Comparison of ENCODE assay signal across 22 mouse cellular contexts in genomic region chr13:36351529-36351928, GRCm38 (mm10).
DNase-seq lines count a peak whose midpoint lies in the region; ATAC-seq and TF ChIP-seq lines count a peak whose summit lies in the region.
"Had no signal": no experiment of that assay in that cellular context is flagged by ENCODE, and none has a peak within 500 bp of the region (broad histone marks: within the 10 kb centered on the region; RNA-seq: fewer than 3 reads in every experiment).

No protein-coding gene starts in this region.

- H3K4me2 ChIP-seq in heart, embryonic 14.5 days (ENCODE audit: low read length): peak overlapping the region; percentile 32
- H3K4me2 ChIP-seq in liver, postnatal 0 days (ENCODE audit: low read depth, low read length): peak overlapping the region; percentile 50
- no peak overlapping the region for H3K4me2 ChIP-seq in kidney, embryonic 15.5 days
- H3K4me2 ChIP-seq: hindbrain, embryonic 14.5 days had no signal

- no peak overlapping the region for H3K4me3 ChIP-seq in heart, embryonic 14.5 days (ENCODE audit: control insufficient read depth in 1 of 2, insufficient read depth in 1 of 2, low read depth in 1 of 2, low read length in 2 of 2)
- H3K4me3 ChIP-seq in liver, postnatal 0 days (ENCODE audit: low read depth, low read length): no peak overlapping the region
- no peak overlapping the region for H3K4me3 ChIP-seq in kidney, embryonic 15.5 days (replicated peaks)
- H3K4me3 ChIP-seq: forebrain, embryonic 10.5 days had no signal

- no peak for DNase-seq in heart, adult 18-20 months
- DNase-seq in liver, postnatal 0 days: peak; percentile 19
- no peak for DNase-seq in liver
- DNase-seq in heart, postnatal 10 days: peak; percentile 5 to 7
- DNase-seq in heart, postnatal 4 days: peak; percentile 5
- DNase-seq: adrenal gland, adult 2 months; cerebellum, adult 11 months; cerebellum, adult 9-11 months; gastrocnemius, postnatal 10 days; kidney, adult 18-20 months; layer of hippocampus, adult 9-11 months; right cerebral cortex, adult 18-20 months; right cerebral cortex, postnatal 4 days; thymus, postnatal 25 days had no signal

- intact Hi-C loops in heart, postnatal 10 days (cut with DNase I): no loop called here

- WGBS in heart, embryonic 14.5 days: 27% methylated on average over 11 of the region's 11 CpGs
- 63% methylated on average over 11 of the region's 11 CpGs for WGBS in liver, postnatal 0 days (ENCODE audit: insufficient replicate concordance)
- WGBS in kidney, embryonic 15.5 days: 67% methylated on average over 11 of the region's 11 CpGs

- TF ChIP-seq EP300 in liver, postnatal 0 days (IDR thresholded peaks at IDR 0.05; ENCODE audit: low read depth): no peak

- no peak for ATAC-seq in heart, embryonic 14.5 days (ENCODE audit: insufficient number of reproducible peaks, insufficient read depth, low FRiP score, low read depth)
- peak; percentile 72 for ATAC-seq in liver, postnatal 0 days
- no peak for ATAC-seq in kidney, embryonic 15.5 days (replicated peaks; ENCODE audit: low FRiP score)
- ATAC-seq: forebrain, embryonic 16.5 days; inflammation-experienced regulatory T-cells, adult 6 months had no signal

- no peak for TF ChIP-seq CTCF in liver, postnatal 0 days (IDR thresholded peaks at IDR 0.05; ENCODE audit: low read depth)

- H3K27ac ChIP-seq in heart, embryonic 14.5 days (replicated peaks in 1 of 2; ENCODE audit: control insufficient read depth in 1 of 2, insufficient read depth in 1 of 2, low read depth in 2 of 2, low read length in 2 of 2): no peak overlapping the region
- peak overlapping the region; percentile 73 for H3K27ac ChIP-seq in liver, postnatal 0 days (ENCODE audit: low read depth)
- H3K27ac ChIP-seq in kidney, embryonic 15.5 days: no peak overlapping the region
- H3K27ac ChIP-seq: forebrain, embryonic 10.5 days; hindbrain, embryonic 14.5 days; kidney, postnatal 0 days; macrophage had no signal

- H3K27me3 ChIP-seq in heart, embryonic 14.5 days (ENCODE audit: control insufficient read depth, insufficient read depth, low read length): no peaks in the 10 kb centered on the region
- H3K27me3 ChIP-seq in liver, postnatal 0 days (ENCODE audit: insufficient read depth, low read length): no peaks in the 10 kb centered on the region
- no peaks in the 10 kb centered on the region for H3K27me3 ChIP-seq in kidney, embryonic 15.5 days

- no peaks in the 10 kb centered on the region for H3K9me3 ChIP-seq in heart, embryonic 14.5 days (ENCODE audit: control insufficient read depth, low read length)
- no peaks in the 10 kb centered on the region for H3K9me3 ChIP-seq in liver, postnatal 0 days (ENCODE audit: low read length)
- H3K9me3 ChIP-seq in kidney, embryonic 15.5 days (replicated peaks): no peaks in the 10 kb centered on the region
- H3K9me3 ChIP-seq: forebrain, embryonic 10.5 days had no signal

- H3K4me1 ChIP-seq in heart, embryonic 14.5 days (ENCODE audit: control insufficient read depth in 2 of 2, insufficient read depth in 2 of 2, low read length in 2 of 2): peaks cover 5 to 8% of the 10 kb centered on the region in 2 experiments; a peak in 3 of 4 replicates
- no peaks in the 10 kb centered on the region for H3K4me1 ChIP-seq in liver, postnatal 0 days (ENCODE audit: insufficient read depth)
- no peaks in the 10 kb centered on the region for H3K4me1 ChIP-seq in kidney, embryonic 15.5 days
- H3K4me1 ChIP-seq: forebrain, embryonic 10.5 days had no signal

- H3K9ac ChIP-seq in heart, embryonic 14.5 days (ENCODE audit: low read length): no peak overlapping the region
- no peak overlapping the region for H3K9ac ChIP-seq in liver, postnatal 0 days (replicated peaks)
- no peak overlapping the region for H3K9ac ChIP-seq in kidney, embryonic 15.5 days
- H3K9ac ChIP-seq: hindbrain, embryonic 14.5 days had no signal

- no peaks in the 10 kb centered on the region for H3K36me3 ChIP-seq in heart, embryonic 14.5 days (ENCODE audit: control insufficient read depth, insufficient read depth, low read length)
- no peaks in the 10 kb centered on the region for H3K36me3 ChIP-seq in liver, postnatal 0 days (replicated peaks; ENCODE audit: insufficient read depth, low read length)
- H3K36me3 ChIP-seq in kidney, embryonic 15.5 days: no peaks in the 10 kb centered on the region
- H3K36me3 ChIP-seq: forebrain, embryonic 10.5 days had no signal

Comparison
In these comparisons a context has a peak if more than half of its experiments do, and no peak if none do; other contexts are left out.
1. DNase-seq: peak in liver, postnatal 0 days (single experiment), heart, postnatal 10 days (2 of 2) and heart, postnatal 4 days (single experiment); none in heart, adult 18-20 months (0 of 2) and liver (single experiment).